Mouse (Mus musculus) urinary bladder, postnatal 25 days (tissue): ENCODE results near the gene Nrcam.

ENCODE experiments used
- DNase-seq: peaks from one replicate; pipeline ENCODE4 v3.0.0; 2022; ENCODE audit warnings: low spot score

The Nrcam gene

DNA sequence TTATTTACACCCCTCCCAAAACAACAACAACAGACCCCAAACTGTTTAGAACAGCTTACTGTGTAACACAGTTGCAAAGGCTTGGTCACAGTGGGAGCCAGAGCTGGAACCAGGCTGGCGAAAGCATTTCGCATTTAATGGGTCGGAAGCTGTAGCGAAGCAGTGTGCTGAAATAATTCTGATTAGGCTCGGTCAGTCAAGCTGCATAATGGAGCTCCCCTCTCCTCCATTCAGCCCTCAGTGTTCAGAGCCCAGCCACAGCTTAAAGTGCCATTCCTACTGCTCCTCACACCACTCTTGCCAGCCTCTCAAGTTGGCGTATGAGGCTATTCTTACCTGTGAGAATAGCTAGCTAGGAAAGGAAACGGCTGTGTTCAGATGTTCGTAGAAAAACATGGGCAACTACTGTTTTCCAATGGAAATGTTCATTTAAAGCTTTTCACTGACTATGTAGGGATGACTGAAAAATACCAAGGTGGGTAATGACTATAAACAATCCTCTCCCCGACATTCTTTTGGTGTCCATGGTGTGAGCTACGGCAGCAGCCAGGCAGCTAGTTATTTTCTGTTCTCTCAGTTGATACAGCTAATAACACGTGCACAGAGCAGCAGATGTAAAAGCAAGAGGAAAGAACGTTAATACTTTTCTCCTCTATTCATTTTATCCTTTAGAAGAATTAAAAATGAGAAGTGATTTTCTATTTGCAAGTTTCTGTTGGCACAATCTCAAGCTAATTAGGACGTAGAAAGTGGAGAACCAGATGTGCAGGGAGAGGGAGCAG lies 108.6 kb downstream of the Nrcam start:
- DNase-seq = no peak

DNA sequence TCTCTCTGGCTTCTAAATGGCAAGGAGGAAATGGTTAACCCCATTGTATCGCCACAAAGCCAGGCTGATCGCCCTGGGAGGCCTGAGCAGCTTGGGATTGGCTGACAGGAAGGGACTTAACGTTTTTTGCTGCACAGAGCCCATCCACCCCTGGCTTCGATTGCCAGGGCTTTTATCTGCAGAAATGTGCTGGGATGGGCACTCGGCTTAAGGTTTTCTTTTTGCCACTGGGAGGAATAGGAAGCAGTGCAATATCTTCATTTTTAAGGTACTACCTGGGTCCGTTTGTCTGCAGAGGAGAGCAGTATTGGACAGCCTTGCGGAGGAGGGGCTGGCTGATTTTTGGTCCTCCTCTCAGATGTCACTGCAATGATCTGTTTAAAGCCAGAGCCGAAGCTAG lies 110.2 kb downstream of the Nrcam start:
- DNase-seq = no peak

DNA sequence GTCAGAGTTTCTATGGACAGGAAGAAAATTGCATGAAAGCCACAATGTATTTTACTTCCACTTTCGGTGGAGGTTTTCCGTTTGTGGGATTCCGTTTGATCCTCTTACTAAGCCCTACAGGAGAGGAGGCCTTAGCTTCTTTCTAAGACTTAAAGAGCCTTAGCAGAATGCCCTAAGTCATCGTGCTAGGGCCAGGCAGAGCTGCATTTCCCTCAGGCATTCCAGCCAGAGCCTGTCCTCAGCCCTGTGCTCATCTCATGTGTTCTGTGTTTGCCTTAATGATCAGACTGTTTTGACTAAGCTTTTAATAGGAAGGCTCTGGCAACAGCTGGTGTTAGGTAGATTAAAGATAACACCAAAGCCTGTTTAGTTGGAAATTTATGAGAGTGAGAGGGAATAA lies 111.5 kb downstream of the Nrcam start:
- DNase-seq = no peak

DNA sequence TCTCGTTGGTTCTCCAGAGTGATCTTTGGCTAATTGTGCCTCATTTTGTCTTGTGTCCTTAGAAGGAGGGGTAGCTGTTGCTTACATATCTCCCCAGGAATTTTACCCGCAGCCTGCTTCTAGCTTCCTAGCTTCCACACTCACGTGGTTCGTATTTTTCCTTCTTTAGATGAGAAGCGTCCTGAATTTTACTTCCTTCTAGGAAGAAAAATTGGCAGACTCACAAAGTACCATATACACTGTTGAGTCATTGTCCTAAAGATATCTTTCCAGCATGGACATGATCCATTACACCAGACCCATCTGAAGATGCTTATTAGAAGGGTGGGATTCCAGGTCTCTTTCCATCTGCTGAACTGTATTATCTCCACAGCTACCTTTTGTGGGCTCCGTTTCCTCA lies 122.2 kb downstream of the Nrcam start:
- no peak for DNase-seq

DNA sequence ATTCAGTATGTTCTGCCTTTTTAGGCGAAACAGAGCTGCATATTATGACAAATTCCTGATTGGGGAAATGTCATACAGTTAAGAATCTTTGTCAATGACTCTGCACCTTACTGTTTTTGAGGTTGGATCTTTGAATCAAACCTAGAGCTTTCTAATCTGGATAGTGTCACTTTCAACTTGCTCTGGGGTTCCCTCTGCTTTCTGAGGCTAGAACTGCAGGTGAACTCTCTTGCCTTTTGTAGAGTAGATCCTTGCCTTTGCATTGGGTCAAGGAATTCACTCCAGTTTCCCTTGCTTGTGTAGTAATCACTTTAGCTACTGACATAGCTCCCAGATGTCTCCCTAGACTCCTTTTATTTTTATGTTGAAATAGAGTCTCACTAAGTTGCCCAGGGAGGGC lies 123.1 kb downstream of the Nrcam start:
- no peak for DNase-seq

DNA sequence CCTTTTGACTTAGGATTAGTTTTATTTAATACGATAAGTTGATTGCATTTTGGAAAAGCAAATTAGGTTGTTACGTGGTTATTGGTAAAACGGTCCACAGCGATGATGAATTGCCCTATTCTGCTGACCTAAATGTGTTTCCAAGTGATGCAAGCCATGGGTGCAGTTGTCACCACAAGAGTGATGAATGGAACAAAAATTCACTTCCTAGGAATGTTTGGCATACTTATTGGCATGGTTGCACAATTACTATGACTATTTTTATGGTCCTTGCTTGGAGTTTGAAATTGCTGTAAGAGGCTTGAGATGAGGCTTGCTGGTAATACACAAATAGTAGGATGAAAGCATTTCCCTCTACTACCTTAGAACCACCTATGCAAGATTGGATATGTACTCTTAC lies 125.1 kb downstream of the Nrcam start:
- no peak for DNase-seq

DNA sequence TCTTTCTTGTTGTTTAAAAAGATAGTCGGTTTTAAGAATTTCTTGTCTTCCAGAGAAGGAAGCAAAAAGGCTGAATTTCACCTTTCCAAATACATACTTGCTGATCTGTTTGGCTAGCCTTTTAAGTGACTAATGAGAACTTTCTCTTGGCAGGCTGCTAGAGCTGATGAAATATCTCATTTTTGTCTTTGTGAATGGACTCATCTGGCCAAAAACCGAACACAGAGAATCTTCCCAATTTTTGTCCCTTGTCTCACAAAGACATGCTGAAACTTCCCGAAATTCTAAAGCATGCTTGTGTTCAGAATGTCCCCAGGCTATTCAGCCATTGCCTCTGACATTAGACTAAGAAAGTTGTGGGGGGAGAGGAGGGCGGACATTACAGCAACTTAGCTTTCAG lies 129.3 kb downstream of the Nrcam start:
- no peak for DNase-seq

DNA sequence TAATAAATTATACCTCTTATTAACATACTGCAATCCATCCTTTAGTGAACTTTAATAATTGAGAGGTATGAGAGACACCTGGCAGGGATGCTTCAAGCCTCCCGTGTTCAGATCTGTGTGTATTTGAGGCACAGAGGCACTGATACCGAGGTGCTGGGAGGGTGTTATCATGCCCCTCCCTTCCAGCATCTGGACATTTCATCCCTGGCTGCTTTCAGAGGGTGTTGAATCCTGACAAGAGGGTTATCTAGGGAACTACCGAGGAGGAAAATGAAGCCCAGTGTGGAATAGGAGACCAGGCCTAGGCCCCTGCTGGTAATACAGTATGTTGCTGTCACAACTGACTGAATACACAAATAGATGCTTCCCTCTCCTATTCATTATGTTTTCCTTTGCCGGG lies 133.8 kb downstream of the Nrcam start:
- no peak for DNase-seq

DNA sequence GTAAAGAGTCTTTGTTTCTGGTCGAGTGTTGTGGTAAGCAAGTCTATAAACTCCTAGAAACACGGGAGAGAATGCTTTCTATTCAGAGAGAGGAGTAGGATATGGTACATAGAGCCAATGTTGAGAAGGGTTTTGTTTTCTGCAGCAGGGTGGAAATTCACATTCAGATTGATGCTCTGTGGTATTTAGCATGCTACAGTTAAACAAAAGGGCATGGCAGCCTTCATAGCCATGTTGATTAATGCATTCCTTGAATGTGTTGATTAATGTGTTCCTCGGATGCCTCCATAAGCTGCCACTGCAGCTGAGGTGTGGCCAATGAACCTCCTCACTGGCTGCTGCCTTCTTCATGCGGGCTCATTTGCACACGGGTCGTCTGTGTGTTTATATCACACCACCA lies 134.3 kb downstream of the Nrcam start:
- no peak for DNase-seq

DNA sequence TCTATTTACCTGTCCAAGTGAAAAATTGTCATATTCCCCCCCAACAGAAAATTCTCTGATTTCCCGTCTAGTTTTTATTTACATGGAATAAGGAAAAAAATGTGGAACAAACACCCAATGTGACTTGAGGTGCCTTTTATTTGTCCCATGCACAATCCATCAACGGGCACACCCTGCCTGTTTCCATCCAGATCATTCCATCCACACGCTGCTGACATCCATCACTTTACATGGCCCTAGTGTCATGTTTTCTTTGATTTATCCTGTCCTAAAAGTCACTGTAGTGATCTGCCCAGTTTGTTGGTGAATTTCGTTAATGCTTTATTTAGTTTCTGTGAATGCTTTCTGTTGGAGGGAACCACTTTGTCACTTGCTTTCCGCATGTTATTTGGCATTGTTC lies 142.4 kb downstream of the Nrcam start:
- no peak for DNase-seq

DNA sequence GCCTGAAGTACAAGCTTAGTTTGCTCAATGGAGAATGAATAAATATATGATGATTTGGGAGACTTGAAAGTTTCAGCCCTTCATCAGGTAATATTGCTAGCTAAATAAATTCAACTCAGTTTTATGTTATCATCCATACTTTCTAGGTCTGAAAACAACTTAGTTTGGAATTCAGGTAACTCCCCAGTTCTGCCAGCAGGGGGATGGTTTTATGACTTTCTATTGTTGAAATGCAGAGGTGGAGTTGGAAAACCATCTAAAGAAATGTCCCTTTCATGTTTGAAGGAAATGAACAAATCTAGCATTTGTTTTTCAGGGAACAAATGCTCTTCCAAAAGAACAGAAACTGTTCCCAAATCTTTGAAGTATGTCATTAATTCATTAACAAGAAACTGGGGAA lies 146.7 kb downstream of the Nrcam start:
- DNase-seq = no peak

DNA sequence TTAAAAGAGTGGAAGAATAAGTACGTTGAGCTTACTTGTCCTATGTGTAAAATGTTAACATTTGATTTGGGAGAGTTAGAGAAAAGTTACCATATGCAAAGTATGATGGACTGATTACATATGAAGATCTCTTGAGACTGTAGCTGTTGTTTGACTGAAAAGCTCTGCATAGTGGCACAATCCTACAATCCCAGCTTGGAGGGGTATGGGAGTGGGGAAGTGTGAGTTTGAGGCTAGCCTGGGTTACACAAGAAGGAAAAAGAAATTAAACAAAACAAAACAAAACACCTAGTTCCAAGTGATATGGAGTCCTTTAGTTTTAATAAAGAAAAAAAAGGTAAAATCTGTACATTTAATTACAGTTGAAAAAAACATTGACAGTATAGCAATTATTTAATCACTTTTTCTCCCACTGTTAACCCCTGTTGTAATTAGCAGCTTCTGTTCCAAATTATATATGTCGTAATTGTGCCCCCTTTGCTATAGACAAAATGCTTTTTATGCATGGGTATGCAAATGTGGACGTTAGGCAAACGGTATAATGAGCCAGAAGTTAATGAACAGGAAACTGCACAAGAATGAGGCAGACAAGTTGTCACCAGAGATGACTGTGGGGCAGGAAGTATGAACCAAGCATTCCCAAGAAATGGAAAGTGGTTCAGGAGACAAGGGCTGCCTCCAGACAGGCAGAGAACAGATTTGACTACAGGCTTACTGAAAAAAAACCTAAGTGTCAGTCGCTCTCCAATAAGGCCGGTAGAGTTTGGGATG lies 150.8 kb downstream of the Nrcam start:
- no peak for DNase-seq

DNA sequence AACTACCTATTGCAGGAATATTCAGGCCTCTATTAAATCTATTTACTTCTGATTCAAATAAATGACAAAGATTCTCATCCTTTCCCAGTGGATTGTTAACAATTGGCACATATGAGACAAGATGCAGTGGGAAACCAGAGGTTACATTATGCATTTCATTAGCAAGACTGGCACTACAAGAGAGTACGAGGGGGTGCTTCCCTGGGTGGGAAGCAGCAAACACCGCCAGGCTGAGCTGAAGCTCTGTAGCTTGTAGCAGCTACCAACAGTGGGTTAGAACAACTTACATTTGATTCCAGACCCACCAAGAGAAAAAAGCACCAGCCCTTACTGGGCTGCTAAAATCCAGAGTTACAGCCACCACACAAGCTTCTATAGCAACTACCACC lies 151.3 kb downstream of the Nrcam start:
- DNase-seq = no peak

DNA sequence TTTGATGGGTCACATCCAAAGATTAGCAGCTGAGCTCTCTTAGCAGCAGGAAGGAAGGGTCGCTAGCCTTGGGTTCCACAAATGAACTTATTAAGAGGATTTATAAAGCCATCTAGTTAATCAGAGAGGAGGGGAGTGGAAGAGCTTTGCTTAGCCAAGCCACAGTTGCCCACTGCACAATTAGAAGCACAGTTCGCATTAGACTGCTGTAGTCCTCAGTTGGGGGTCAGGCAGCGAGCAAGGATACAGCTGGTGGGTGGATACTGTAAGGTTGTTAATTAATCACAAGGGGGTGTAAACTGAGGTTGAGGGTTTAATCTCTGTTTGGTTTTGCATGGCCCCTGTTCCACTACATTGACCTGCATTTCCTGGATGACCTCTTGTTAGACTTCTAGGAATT lies 152.7 kb downstream of the Nrcam start:
- no peak for DNase-seq

DNA sequence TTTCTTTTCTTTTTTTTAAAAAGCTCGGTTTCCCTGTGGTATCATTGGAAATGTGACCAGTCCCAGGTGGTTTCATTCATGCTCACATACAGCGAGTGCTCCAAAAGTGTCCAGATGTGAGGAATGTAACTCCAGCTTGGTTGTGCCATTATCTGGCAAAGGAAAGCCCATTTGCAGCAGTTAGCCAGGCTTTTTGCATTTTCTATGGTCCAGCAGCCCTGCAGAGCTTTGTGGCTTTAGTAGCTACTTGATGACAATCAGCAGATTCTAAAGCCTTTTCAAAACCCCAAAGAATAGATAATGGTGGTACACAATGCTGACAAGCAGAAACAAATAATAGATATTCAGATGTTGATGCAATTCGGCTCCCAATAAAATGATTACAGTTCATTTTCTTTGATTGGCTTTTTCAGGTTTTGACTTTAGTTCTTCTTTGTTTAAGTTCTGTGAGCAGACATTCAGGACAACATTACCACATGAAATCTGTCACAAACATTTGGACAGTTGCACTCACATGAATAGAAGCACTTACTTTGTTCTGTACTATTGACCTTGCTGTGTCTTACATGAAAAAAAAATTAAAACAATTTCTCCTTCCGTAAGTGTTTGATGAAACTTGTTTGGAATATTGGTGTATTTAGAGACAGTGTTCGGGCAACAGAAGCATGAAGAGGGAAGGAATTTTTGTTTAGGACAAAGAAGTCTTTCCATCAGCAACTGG lies 164.2 kb downstream of the Nrcam start:
- no peak for DNase-seq

DNA sequence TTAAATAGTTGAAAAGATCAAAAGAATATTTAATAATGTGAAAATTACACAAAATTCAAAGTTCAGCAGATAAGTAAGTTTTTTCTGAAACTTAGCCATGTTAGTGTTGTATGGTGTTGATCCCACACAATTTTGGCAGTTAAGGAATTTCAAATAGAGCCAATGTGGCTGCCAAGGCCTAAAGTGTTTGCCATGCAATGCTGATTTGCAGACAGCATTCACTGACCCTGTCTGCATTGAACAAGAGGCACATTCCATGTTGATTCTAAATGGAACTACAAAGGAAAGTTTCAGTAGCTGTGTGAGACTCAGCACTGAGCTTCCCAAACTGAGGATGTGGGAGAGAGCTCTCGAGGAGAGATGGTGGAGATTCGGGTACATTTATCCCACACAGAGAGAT lies 169.1 kb downstream of the Nrcam start:
- no peak for DNase-seq

DNA sequence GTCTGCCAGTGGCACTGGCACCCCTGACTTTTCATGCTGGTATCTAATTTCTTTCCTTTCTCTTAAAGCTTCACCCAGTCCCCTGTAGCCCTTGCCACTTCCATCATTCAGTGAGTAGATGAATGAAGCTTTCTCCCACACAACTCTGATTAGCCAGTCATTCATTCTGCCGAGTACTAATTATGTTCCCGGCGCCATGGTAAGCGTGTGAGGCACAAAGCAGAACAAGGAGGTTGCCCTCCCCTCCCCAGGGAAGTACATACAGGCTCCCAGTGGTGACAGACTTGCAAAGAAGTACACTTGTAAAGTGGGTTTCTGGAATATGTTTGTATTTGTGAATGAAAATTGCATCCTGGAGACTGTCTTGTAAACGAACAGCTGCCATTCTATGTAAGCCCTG lies 170.2 kb downstream of the Nrcam start:
- DNase-seq = no peak

DNA sequence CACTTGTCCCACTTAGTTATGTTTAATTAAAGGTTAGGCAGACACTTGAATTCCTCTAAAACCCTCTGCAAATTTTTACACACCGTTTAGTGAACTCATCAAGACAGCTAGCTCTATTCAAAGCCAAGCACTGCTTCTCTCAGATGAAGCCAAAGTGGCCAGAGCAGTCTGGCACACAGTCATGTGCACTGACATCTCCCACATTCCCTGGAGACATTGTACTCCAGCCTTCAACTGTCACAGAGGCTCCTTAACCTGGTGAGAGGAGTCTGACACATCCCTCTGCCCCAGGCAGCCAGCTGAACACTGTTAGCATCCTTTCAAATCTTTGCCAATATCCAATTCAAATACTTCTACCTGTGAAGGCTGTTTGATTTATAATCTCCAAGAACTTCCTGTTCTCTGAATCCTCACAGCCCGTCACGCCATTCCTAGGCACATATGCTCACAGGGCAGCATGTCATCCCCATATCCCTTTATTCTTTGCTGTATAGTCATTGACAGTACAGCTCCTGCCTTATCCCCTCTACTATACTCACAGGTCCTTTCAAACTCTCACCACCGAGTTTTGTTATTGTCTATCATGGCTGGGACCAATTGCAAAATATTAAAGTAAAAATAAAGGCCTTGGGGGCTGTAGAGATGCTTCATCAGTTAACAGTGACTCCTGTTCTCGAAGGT lies 173.3 kb downstream of the Nrcam start:
- DNase-seq = no peak

DNA sequence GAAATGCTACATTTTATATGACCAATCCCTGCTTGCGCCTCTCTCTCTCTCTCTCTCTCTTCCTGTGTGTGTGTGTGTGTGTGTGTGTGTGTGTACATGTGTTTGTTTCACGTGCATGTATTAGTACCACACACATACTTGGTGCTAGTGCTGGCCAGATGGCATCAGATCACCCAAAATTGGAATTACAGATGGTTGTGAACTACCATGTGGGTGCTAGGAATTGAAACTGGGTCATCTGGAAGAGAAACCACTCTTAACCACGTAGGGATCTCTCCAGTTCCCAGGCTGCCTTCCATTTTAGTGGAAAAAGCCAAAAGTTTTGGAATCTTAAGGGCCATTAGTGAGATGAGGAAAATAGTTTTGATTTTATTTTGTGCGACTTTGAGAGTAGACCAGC lies 175.1 kb downstream of the Nrcam start:
- no peak for DNase-seq

DNA sequence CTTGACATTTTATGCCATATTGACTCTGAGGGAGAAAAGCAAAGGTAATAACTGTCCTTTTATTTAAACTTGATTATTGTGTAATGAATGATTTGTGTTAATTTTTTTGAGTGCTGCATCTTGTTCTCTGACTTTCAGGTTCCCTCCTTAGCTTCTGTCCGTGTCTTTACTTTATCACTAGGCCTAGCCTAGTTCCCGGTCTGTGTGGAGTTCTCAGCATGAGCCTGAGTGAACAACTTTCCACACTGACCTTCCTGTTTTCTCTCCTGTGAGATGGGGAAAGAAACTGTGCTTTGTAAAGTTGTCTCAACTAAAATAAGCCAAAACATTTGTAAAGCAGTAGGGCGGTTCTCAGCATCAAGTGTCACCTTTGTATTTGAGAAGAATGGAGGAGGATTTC lies 179.9 kb downstream of the Nrcam start:
- no peak for DNase-seq

DNA sequence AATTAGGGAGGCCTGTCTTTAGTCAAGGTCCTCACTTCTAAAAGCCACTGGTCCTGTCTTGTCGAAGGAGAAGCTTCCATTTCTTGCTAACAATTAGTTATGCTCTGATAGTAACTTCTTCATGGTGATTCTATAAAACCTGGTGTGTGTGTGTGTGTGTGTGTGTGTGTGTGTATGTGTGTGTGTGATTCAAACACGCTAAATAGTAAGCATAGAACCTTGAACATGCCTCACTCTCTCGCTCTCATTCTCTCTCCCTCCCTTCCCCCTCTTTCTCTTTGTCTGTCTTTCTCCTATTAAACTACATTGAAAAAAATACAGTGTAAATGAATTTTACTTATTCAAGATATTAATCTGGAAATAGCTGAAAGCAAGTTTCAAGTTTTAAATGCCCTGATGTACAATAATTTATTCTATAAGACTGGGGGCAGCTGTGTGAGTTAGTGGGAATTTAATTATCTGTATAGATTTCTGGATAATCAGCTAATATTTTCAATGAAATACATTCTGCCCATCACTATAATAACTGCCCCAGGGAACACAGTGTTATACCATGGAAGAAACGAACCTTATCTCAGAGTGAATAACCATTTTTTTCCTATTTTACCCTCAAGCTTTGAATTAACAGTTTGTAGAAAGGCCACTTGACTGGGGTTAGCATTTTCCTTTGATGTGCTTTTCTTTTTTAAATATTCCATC lies 180.9 kb downstream of the Nrcam start:
- DNase-seq = no peak

DNA sequence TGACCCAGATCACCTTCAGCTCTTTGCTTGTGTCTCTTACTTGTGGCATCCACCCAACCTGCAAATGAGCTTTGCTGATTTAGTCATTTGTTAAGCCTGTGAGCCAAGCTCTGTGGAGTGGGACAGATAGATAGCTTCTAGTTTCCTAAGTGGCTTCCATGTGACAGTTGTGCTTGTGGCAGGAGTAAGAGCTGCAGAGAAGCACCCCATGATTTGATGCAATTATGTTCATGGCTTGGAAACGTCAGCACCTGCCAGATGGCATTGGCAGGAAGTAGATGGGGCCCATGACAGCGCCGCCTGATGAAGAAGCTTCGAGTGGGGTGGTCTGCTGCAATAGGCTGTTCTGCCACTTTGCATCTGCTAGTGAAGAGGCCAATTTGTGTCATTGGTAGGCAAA lies 186.4 kb downstream of the Nrcam start:
- no peak for DNase-seq
